Mouse (Mus musculus) liver, embryonic 11.5 days (tissue): Measurements from ENCODE around the gene Sec14l3. TPM values are rescaled to one million over a fixed set of nuclear protein-coding genes. Genes with fewer than 3 reads are reported as not detected.
"Not testable (repeated sequence)": the region's sequence is repeated elsewhere in the genome, so short reads cannot be mapped to it uniquely, and the experiment has no call there.

Source experiments
- ATAC-seq: fragments of 200-750 bp; cut with Nextera tagmentation; replicated peaks from 2 replicates; pipeline ENCODE4 v1.8.0; 2017; ENCODE audit warnings: moderate number of reproducible peaks, mild to moderate bottlenecking, moderate TSS enrichment, moderate library complexity; ENCODE audit not compliant: low FRiP score
- DNase-seq: peaks from one replicate; pipeline ENCODE4 v3.0.0-alpha.2; 2017; ENCODE audit warnings: low spot score
- H3K27ac ChIP-seq: fragments of 300-500 bp; sonication (generic); 2 replicates; pipeline ENCODE4 v1.5.1; 2014; ENCODE audit warnings: mild to moderate bottlenecking, low read depth, low read length, control low read depth
- H3K27me3 ChIP-seq: fragments of 300-500 bp; sonication (generic); replicated peaks from 2 replicates; pipeline ENCODE4 v1.6.1; 2014; ENCODE audit warnings: low read length, mixed read lengths; ENCODE audit not compliant: control insufficient read depth, insufficient read depth
- H3K36me3 ChIP-seq: fragments of 300-500 bp; sonication (generic); 2 replicates; pipeline ENCODE4 v1.6.1; 2014; ENCODE audit warnings: mild to moderate bottlenecking, low read length, moderate library complexity, mixed read lengths; ENCODE audit not compliant: control insufficient read depth, insufficient read depth
- H3K4me1 ChIP-seq: fragments of 300-500 bp; sonication (generic); replicated peaks from 2 replicates; pipeline ENCODE4 v1.6.1; 2014; ENCODE audit warnings: low read length, mixed read lengths; ENCODE audit not compliant: control insufficient read depth, insufficient read depth
- H3K4me2 ChIP-seq: fragments of 300-500 bp; sonication (generic); 2 replicates; pipeline ENCODE4 v1.6.1; 2014; ENCODE audit warnings: mild to moderate bottlenecking, control low read depth, moderate library complexity
- H3K4me3 ChIP-seq: fragments of 300-500 bp; sonication (generic); 2 replicates; pipeline ENCODE4 v1.5.1; 2014; ENCODE audit warnings: low read depth, low read length, control low read depth
- H3K9ac ChIP-seq: fragments of 300-500 bp; sonication (generic); 2 replicates; pipeline ENCODE4 v1.6.1; 2014; ENCODE audit warnings: low read depth, low read length, control low read depth
- H3K9me3 ChIP-seq: fragments of 300-500 bp; sonication (generic); 2 replicates; pipeline ENCODE4 v1.6.1; 2016; ENCODE audit warnings: low read length, inconsistent platforms, mixed read lengths; ENCODE audit not compliant: control insufficient read depth
- WGBS: fragments of 180-500 bp; shearing (Covaris S2); extraction: QIAGEN DNeasy Blood & Tissue Kit; methylation state at CpG from one replicate; pipeline ENCODE4 v1.1.7; 2014; 5-methylcytosine and 5-hydroxymethylcytosine counted together
- polyA plus RNA-seq: library from polyadenylated mRNA; unstranded; fragments of >200 nt; fragmentation: Nextera tagmentation; extraction: Ambion mirVana; gene quantifications from 2 replicates; pipeline ENCODE4 v1.2.1, GENCODE M21; 2014

Gene Sec14l3
- polyA plus RNA-seq, 1 experiment from 2014 or later, result not detected

DNA sequence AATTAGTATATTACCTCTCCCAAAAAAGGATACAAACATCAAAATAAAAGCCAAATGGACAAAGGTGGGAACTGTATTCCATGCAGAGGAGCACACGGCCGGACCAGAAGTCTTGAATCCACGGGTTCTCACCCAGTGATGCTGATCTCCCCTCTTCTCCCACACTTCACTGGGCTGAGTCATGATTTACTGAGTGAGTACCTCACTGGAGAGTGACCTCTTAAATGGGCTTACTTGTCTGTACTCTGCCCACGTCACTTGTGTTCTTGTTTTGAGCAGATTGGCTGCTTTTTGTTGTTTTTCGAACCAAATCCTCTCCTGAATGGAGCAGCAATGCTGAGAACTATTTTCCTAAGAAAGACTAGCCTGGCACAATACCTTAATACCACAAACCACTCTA is 40.3 kb downstream of the Sec14l3 start:
- H3K9me3 ChIP-seq, result no peaks in the 10 kb centered on the region
- no peaks in the 10 kb centered on the region for H3K36me3 ChIP-seq
- no peak overlapping the region for H3K4me2 ChIP-seq
- no peaks in the 10 kb centered on the region for H3K4me1 ChIP-seq
- ATAC-seq, result no peak
- no peak for DNase-seq
- no peaks in the 10 kb centered on the region for H3K27me3 ChIP-seq
- no peak overlapping the region for H3K27ac ChIP-seq
- H3K9ac ChIP-seq, result no peak overlapping the region
- WGBS, result 89% methylated on average over 5 of the region's 5 CpGs
- no peak overlapping the region for H3K4me3 ChIP-seq

GRCm38 (mm10) chr11:4105444-4105843 is 40.8 kb downstream of the Sec14l3 start:
- 66% methylated on average over 6 of the region's 6 CpGs for WGBS

GRCm38 (mm10) chr11:4107901-4108300 is 43.3 kb downstream of the Sec14l3 start:
- not testable (repeated sequence) for H3K4me2 ChIP-seq, H3K9ac ChIP-seq, H3K4me1 ChIP-seq, H3K4me3 ChIP-seq, H3K9me3 ChIP-seq, H3K27me3 ChIP-seq, H3K36me3 ChIP-seq, DNase-seq, ATAC-seq, H3K27ac ChIP-seq
- whole genome bisulfite sequencing, result 90% methylated on average over 6 of the region's 6 CpGs

More at GRCm38 (mm10) chr11:4105444-4105843, 40.8 kb downstream of the Sec14l3 start:
- Histone ChIP-seq H3K36me3 (no peaks in the 10 kb centered on the region), H3K4me2 (no peak overlapping the region), H3K27me3 (no peaks in the 10 kb centered on the region), H3K27ac (no peak overlapping the region), H3K4me1 (no peaks in the 10 kb centered on the region), H3K4me3 (no peak overlapping the region), H3K9ac (no peak overlapping the region), H3K9me3 (no peaks in the 10 kb centered on the region)
- ATAC-seq (no peak), DNase-seq (no peak)

DNA sequence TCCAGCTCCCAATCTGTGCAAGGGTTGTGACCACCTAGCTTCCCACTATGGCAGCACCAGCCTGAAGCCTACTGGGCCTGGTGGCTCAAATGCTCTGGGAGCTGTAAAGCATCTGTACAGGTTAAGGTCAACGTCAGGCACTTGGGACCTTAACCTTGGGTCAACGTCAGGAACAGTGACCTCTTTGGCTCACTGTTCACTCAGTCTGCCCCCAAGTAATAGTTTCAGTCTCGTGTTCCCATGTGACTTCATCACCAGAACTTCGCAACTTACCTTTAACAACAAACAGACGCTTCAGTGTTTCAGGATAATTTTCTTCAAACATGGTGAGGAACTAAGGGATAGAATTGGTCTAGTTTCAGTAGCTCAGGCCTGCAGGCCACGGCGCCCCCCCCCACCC is 44.0 kb downstream of the Sec14l3 start:
- WGBS, result 75% methylated on average over 7 of the region's 7 CpGs

DNA sequence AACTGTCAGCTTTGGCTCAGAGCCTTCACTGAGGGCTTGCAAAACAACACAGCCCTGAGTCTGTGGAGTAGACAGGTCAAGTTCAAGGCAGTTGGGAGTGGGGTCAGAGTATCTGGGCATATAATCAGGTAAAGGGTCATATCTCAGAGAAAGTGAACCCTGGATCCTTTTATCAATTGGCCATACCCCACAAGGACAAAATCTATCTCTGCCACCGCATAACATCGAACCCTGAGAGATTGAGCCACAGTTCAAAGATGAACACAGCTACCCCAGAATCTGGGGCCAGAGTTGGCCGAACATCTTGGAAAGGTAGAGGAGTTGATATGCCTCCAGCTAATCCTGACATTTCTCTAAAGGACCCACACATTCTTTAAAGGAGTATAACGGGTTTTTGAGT is 47.4 kb downstream of the Sec14l3 start:
- no peaks in the 10 kb centered on the region for H3K9me3 ChIP-seq
- peaks cover 9% of the 10 kb centered on the region for H3K4me1 ChIP-seq
- ATAC-seq (no peak), DNase-seq (no peak)
- no peaks in the 10 kb centered on the region for H3K36me3 ChIP-seq
- H3K4me3 ChIP-seq, result no peak overlapping the region
- 81% methylated on average over 4 of the region's 4 CpGs for WGBS
- H3K4me2 ChIP-seq, result no peak overlapping the region
- no peak overlapping the region for H3K9ac ChIP-seq
- H3K27me3 ChIP-seq, result peaks cover 5% of the 10 kb centered on the region
- H3K27ac ChIP-seq, result no peak overlapping the region

More for the DNA sequence above, 44.0 kb downstream of the Sec14l3 start:
- Histone ChIP-seq H3K9ac (no peak overlapping the region), H3K27me3 (no peaks in the 10 kb centered on the region), H3K36me3 (no peaks in the 10 kb centered on the region), H3K4me1 (no peaks in the 10 kb centered on the region), H3K4me3 (no peak overlapping the region), H3K27ac (no peak overlapping the region), H3K4me2 (no peak overlapping the region), H3K9me3 (no peaks in the 10 kb centered on the region)
- no peak for ATAC-seq
- DNase-seq, result no peak

GRCm38 (mm10) chr11:4112861-4113260 is 48.2 kb downstream of the Sec14l3 start:
- Histone ChIP-seq H3K36me3 (no peaks in the 10 kb centered on the region), H3K4me1 (peaks cover 17% of the 10 kb centered on the region), H3K4me3 (no peak overlapping the region), H3K4me2 (no peak overlapping the region), H3K9me3 (no peaks in the 10 kb centered on the region), H3K27ac (no peak overlapping the region), H3K9ac (no peak overlapping the region), H3K27me3 (peaks cover 13% of the 10 kb centered on the region)
- 80% methylated on average over 6 of the region's 6 CpGs for WGBS
- ATAC-seq (no peak), DNase-seq (no peak)

DNA sequence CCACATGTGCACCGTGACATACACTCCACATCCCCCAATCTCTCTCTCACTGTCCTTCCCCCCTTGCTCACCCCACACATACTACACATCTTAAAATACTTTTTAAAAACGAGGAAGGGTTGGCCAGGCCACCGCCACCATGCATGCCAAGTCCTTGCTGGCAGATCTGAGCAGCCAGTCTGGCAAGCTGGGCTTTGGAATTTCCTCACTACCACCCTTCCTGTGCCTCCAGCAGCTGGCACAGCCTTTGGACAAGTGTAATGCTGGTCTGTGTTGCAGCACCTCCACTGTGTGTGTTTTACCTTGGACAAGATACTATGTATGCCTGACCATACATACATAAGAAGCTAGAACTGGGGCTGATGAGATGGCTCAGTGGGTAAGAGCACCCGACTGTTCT is 48.9 kb downstream of the Sec14l3 start:
- Histone ChIP-seq H3K4me1 (peaks cover 21% of the 10 kb centered on the region), H3K4me3 (no peak overlapping the region), H3K27ac (no peak overlapping the region), H3K4me2 (no peak overlapping the region), H3K9ac (no peak overlapping the region), H3K9me3 (no peaks in the 10 kb centered on the region), H3K36me3 (no peaks in the 10 kb centered on the region), H3K27me3 (peaks cover 19% of the 10 kb centered on the region)
- DNase-seq (no peak), ATAC-seq (no peak)
- 81% methylated on average over 4 of the region's 4 CpGs for WGBS

GRCm38 (mm10) chr11:4113970-4114369 is 49.3 kb downstream of the Sec14l3 start:
- Histone ChIP-seq H3K4me1 (peaks cover 25% of the 10 kb centered on the region), H3K4me3 (no peak overlapping the region), H3K27ac (no peak overlapping the region), H3K27me3 (peaks cover 24% of the 10 kb centered on the region), H3K9ac (no peak overlapping the region), H3K9me3 (no peaks in the 10 kb centered on the region), H3K4me2 (no peak overlapping the region), H3K36me3 (no peaks in the 10 kb centered on the region)
- 50% methylated on average over 6 of the region's 6 CpGs for WGBS
- ATAC-seq, result no peak
- no peak for DNase-seq

GRCm38 (mm10) chr11:4114541-4114940 is 49.9 kb downstream of the Sec14l3 start:
- DNase-seq, H3K9ac ChIP-seq, H3K4me3 ChIP-seq, H3K9me3 ChIP-seq, H3K27ac ChIP-seq, ATAC-seq, H3K36me3 ChIP-seq, H3K4me2 ChIP-seq: not testable (repeated sequence)
- WGBS, result 77% methylated on average over 6 of the region's 6 CpGs
- peaks cover 26% of the 10 kb centered on the region for H3K4me1 ChIP-seq
- peaks cover 29% of the 10 kb centered on the region for H3K27me3 ChIP-seq
